Mouse (Mus musculus): ENCODE measurements around the gene Pafah1b1. TPM values are rescaled to one million over a fixed set of nuclear protein-coding genes. Genes with fewer than 3 reads are reported as not detected.

Gene Pafah1b1
- total RNA-seq, 2 experiments from 2014 or later = 108 to 109 TPM

DNA sequence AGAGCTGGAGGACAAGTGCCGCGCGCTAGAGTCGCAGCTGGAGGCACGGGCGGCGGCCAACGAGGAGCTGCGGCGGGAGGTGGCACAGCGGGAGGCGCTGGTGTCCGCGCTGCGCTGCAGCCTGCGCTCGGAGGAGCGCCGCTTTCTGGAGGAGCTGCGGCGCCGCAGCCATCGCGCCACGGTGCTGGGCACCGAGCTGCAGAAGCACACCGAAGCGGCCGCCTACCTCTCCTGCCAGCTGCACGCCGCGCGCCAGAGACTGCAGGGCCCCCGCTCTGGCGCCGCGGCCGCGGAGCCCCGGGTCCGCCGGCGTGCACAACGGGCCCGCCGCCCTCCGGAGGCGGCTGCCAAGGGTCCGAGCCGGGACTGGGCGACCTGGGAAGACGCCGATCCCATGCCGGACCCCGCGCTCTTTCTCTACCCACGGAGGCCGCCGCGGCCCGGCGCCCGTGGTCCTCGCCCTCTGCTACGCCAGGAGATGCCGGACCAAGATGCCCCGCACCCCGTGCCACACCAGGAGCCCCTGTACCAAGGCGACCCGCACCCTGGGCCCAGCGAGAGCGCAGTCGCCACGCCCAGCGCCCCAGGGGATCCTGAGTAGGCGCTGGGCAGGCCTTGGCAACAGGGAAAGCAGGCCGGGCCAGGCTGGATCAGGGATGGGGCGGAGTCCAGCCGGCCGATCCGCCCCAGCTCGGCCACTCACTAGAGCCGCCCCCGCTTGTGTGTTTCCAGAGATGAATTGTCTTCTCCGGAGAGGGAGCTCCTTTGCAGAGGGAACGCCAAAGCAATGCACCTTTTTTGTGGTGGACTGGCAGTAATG, 86.3 kb downstream of the Pafah1b1 start:
- intact Hi-C loops (cut with DNase I) = loop anchor here (5.0 to 10.0 kb wide), 3 partner anchors 129 to 214 kb away; no protein-coding TSS in a partner anchor
- DNase-seq = peak; percentile 72 to 79

DNA sequence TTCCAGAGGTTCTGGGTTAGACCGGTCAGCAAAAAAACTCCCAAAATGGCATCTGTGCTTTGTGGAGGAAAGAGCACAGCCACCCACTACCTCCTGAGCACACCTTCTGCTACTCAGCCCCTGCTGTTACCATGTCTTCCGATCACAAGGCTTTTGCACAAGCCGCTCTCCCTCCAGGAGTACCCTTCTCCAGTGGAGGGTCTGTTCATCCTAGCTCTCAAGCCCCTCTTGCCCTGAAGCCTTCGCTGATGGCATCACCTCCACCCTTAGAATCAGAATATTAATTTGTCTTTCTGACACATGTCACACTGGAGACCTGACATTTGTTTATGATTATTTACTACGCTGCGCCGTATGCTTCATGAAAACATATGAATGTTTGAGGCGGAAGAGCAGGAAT, 87.0 kb downstream of the Pafah1b1 start:
- intact Hi-C loops (cut with DNase I) = loop anchor here (5.0 to 10.0 kb wide), 3 partner anchors 130 to 215 kb away; no protein-coding TSS in a partner anchor
- DNase-seq = no peak

DNA sequence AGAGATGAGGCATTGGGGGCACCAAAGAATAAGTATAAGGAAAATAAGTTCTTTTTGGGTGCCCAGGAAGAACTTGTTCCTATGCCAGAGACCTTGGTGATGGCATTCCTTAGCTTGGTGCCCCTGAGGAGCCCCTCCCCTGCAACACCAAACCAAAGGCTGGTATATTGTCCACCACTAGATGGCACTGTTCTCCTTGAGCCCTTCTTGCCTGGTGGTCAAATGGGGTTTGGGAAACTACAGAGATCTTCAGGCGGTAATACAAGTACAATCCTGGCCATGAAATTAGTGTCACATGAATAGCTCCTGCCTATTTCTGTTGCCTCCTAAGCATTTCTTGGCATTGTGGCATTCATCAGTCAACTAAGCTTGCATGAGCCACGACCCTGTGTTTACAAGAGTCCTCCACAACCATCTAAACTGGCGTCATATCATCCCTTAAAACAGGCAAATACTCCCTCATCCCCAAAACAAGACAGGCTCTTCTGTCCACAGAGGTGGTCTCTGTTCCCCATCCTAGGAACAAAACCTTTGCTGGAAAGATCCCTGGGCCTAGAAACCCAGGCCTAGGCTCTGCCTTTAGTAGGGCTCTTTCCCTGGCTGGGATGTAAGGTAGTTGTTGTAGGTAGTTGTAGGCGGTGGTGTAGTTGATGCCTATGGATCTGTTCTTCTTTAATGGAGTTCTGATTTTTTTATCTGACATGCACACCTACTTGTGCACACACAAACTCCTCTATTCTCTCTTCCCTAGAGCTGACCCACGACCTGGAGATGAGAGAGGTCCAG, 89.8 kb downstream of the Pafah1b1 start:
- DNase-seq = peak in 1 of 2 experiments; percentile 49
- intact Hi-C loops (cut with DNase I) = loop anchor here (5.0 to 10.0 kb wide), 3 partner anchors 133 to 218 kb away; no protein-coding TSS in a partner anchor

DNA sequence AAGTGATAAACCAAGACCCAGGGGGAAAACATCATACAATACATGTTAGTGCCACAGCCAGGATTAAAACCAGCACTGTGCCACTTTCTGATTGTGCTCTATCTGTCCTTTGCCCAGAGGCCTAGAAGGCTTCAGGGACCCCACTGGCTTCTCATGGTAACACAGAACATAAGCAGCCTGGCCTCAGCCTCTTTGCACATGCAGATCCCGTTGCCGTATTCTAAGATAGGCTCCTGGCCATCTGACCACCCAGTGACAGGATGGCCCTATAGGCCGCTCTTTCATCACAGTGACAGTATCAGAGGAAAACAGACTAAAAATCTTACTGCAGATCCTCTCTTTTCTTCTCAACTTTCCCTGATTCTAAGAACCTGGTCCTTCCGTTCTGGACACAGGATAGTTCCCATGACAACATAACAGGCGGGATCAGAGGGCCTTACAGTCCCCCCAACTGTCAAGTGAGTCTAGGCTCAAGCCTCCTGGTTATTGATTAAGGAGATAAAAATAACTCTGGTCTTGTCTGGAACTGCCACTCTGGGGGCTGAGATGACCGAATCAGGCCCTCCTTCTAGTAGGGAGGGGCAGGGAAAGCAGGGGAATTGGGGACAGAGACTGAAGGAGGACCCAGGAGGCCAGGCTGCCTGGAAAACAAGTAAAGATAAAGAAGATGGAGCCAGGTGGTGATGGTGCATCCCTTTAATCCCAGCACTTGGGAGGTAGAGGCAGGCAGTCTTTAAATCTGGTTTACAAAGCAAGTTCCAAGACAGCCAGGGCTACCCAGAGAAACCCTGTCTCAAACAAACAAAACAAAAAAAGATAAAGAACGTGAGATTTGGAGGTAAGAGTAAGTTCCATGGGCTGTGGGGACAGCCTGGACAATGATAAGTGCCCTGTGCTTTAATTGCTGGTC, 92.3 kb downstream of the Pafah1b1 start:
- intact Hi-C loops (cut with DNase I) = loop anchor here (10.0 kb wide), 1 partner anchor 183 kb away; no protein-coding TSS in a partner anchor
- DNase-seq = no peak

DNA sequence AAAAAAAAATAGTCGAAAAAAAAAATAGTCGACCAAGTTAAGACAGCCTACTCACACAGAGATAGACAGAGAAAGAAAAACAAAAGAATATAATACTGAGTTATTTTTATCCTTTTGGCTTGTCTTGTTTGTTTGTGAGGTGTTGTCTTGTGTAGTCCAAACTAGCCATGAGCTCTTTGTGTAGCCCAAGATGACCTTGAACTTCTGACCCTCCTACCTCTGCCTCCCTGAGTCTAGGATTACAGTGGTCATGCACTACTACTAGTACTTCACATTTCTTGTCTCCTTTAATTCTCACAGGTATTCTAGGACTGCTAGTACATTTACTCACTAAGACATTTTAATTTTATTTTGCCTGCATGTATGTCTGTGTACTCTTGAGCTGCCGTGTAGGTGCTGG, 97.0 kb downstream of the Pafah1b1 start:
- intact Hi-C loops (cut with DNase I) = no loop called here

DNA sequence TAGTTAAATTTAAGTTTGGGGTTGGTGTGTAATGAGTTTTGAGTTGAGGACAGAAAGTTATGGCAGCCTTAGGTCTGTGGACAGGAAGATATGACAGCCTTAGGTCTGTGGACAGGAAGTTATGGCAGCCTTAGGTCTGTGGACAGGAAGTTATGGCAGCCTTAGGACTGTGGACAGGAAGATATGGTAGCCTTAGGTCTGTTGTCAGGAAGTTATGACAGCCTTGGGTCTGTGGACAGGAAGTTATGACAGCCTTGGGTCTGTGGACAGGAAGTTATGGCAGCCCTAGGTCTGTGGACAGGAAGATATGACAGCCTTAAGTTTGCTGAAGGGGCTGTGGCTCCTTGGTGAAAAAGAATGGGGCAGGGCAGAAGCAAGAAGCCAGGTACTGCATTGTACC, 99.1 kb downstream of the Pafah1b1 start:
- DNase-seq = no peak
- intact Hi-C loops (cut with DNase I) = no loop called here

More for the DNA sequence above, 97.0 kb downstream of the Pafah1b1 start:
- DNase-seq = no peak

Other genes starting within 250 kb of the Pafah1b1 start
- gene Rap1gap2, start 113.8 kb downstream of the Pafah1b1 start, total RNA-seq (2021) = 10 to 100 TPM in 1 of 2 experiments, 1 to 10 TPM in 1; 9.7 to 12.4 TPM
- gene Ccdc92b, start 105.1 kb downstream of the Pafah1b1 start, total RNA-seq (2021) = under 1 TPM; 0.05 to 0.10 TPM
- 10 to 100 TPM; 88.1 to 96.6 TPM for gene Cluh, start 75.2 kb downstream of the Pafah1b1 start, total RNA-seq (2021)
- gene Mettl16, start 46.2 kb upstream of the Pafah1b1 start, total RNA-seq (2021) = 10 to 100 TPM in 1 of 2 experiments, 1 to 10 TPM in 1; 8.5 to 10.3 TPM
- gene Mnt, start 106.2 kb upstream of the Pafah1b1 start, total RNA-seq (2021) = 1 to 10 TPM; 6.4 to 7.1 TPM
- gene Sgsm2, start 172.4 kb upstream of the Pafah1b1 start, total RNA-seq (2021) = 1 to 10 TPM; 1.4 to 1.9 TPM
- 10 to 100 TPM; 16.8 to 25.2 TPM for gene Tsr1, start 173.4 kb upstream of the Pafah1b1 start, total RNA-seq (2021)
- gene Smg6, start 201.2 kb upstream of the Pafah1b1 start, total RNA-seq (2021) = 10 to 100 TPM in 1 of 2 experiments, 1 to 10 TPM in 1; 8.4 to 11.4 TPM
- 10 to 100 TPM; 18.6 to 18.9 TPM for gene Srr, start 201.3 kb upstream of the Pafah1b1 start, total RNA-seq (2021)

Measured in gastrocnemius, postnatal 36 days (tissue).